Mouse (Mus musculus) liver, adult 2 months (tissue): ENCODE results near the gene Usp2.

Experiments
- CTCF ChIP-seq: fragments of 200-500 bp; IDR thresholded peaks from 2 replicates; pipeline ENCODE4 v1.5.1; 2011; ENCODE audit warnings: low read depth, low read length, control low read depth
- POLR2A ChIP-seq: fragments of 200-500 bp; IDR thresholded peaks from 2 replicates; pipeline ENCODE4 v1.6.1; 2011; ENCODE audit warnings: low read length, control low read depth; ENCODE audit not compliant: insufficient read depth; ENCODE audit errors: extremely low read depth

- TF ChIP-seq CTCF, result no peak
- TF ChIP-seq POLR2A, result no peak
These were observed 4.0 kb downstream of the Usp2 start for GRCm38 (mm10) chr9:44070844-44071231.
